Mouse (Mus musculus): ENCODE measurements at regions not wholly inside any gene's neighbourhood (a gene's known extent, or its start where the extent isn't known, plus 50 kb on each side); places are given as distances from the start of the nearest gene placed in this dataset.

- peaks cover under 1% of the 10 kb centered on the region; the same call in 1 of the 2 replicates for H3K4me1 ChIP-seq
- H3K4me2 ChIP-seq (replicated peaks): no peak overlapping the region
- H3K4me3 ChIP-seq: no peak overlapping the region
- no peaks in the 10 kb centered on the region for H3K9me3 ChIP-seq
- H3K36me3 ChIP-seq: no peaks in the 10 kb centered on the region
- 67% methylated on average over 5 of the region's 5 CpGs for WGBS
- no peak overlapping the region for H3K27ac ChIP-seq
- ATAC-seq (ENCODE audit: low FRiP score, low read depth): 0 out of 2 replicates have a peak, but pooled peaks have one; percentile 21
- H3K9ac ChIP-seq: no peak overlapping the region
- no peaks in the 10 kb centered on the region for H3K27me3 ChIP-seq (replicated peaks)
Measured at GRCm38 (mm10) chr4:81573771-81574170, 131.2 kb upstream of the Mpdz start.

DNA sequence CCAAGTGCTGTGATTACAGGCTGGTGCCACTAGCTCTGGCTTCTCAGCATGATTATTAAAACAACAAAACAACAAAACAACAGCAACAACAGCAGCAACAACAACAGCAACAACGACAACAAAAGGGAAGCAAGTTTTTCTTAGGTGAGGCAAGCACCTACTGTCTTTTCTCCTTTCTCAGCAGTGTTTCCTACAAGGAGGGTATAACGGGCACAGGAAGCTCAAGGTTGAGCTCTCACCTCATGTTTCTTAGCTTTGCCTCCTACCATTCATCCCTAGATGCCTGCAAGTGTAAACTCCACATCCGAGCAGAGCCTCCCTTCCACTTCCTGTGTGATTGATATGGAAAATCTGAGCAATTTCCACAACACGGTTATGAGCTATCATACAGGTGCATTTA lies 128.1 kb upstream of the Mpdz start:
- no peaks in the 10 kb centered on the region for H3K36me3 ChIP-seq
- H3K9ac ChIP-seq: no peak overlapping the region
- no peak for ATAC-seq (ENCODE audit: low FRiP score, low read depth)
- H3K9me3 ChIP-seq: no peaks in the 10 kb centered on the region
- H3K4me2 ChIP-seq (replicated peaks): no peak overlapping the region
- H3K4me3 ChIP-seq: no peak overlapping the region
- H3K4me1 ChIP-seq: peaks cover 5% of the 10 kb centered on the region; the same call in 1 of the 2 replicates
- H3K27me3 ChIP-seq (replicated peaks): no peaks in the 10 kb centered on the region
- 83% methylated on average over 4 of the region's 4 CpGs for WGBS
- no peak overlapping the region for H3K27ac ChIP-seq

GRCm38 (mm10) chr4:81569531-81569930 lies 126.9 kb upstream of the Mpdz start:
- Histone ChIP-seq H3K4me1 (peaks cover 5% of the 10 kb centered on the region; the same call in 1 of the 2 replicates), H3K4me2 (replicated peaks) (no peak overlapping the region), H3K4me3 (no peak overlapping the region), H3K36me3 (no peaks in the 10 kb centered on the region), H3K27me3 (replicated peaks) (no peaks in the 10 kb centered on the region), H3K9ac (no peak overlapping the region), H3K27ac (no peak overlapping the region), H3K9me3 (no peaks in the 10 kb centered on the region)
- no peak for ATAC-seq (ENCODE audit: low FRiP score, low read depth)
- 71% methylated on average over 3 of the region's 3 CpGs for WGBS

GRCm38 (mm10) chr4:81568404-81568803 lies 125.8 kb upstream of the Mpdz start:
- Histone ChIP-seq H3K27ac (no peak overlapping the region), H3K4me3 (no peak overlapping the region), H3K27me3 (replicated peaks) (no peaks in the 10 kb centered on the region), H3K9ac (no peak overlapping the region), H3K36me3 (no peaks in the 10 kb centered on the region), H3K4me2 (replicated peaks) (no peak overlapping the region), H3K9me3 (no peaks in the 10 kb centered on the region), H3K4me1 (peaks cover 5% of the 10 kb centered on the region; the same call in 1 of the 2 replicates)
- WGBS: 58% methylated on average over 6 of the region's 6 CpGs
- peak; percentile 46; the same call in 1 of the 2 replicates for ATAC-seq (ENCODE audit: low FRiP score, low read depth)

GRCm38 (mm10) chr4:81567928-81568327 lies 125.3 kb upstream of the Mpdz start:
- WGBS: 17% methylated on average over 5 of the region's 5 CpGs
- ATAC-seq (ENCODE audit: low FRiP score, low read depth): peak; percentile 100
- no peaks in the 10 kb centered on the region for H3K36me3 ChIP-seq
- no peak overlapping the region for H3K9ac ChIP-seq
- no peak overlapping the region for H3K27ac ChIP-seq
- H3K4me1 ChIP-seq: peaks cover 5% of the 10 kb centered on the region; the same call in 1 of the 2 replicates
- H3K4me3 ChIP-seq: no peak overlapping the region
- no peaks in the 10 kb centered on the region for H3K9me3 ChIP-seq
- H3K27me3 ChIP-seq (replicated peaks): no peaks in the 10 kb centered on the region
- H3K4me2 ChIP-seq (replicated peaks): no peak overlapping the region

- H3K4me1 ChIP-seq: peaks cover 8% of the 10 kb centered on the region; the same call in 1 of the 2 replicates
- WGBS: 57% methylated on average over 11 of the region's 11 CpGs
- H3K9ac ChIP-seq: no peak overlapping the region
- H3K4me3 ChIP-seq: no peak overlapping the region
- no peak overlapping the region for H3K4me2 ChIP-seq (replicated peaks)
- no peaks in the 10 kb centered on the region for H3K9me3 ChIP-seq
- no peaks in the 10 kb centered on the region for H3K27me3 ChIP-seq (replicated peaks)
- no peak for ATAC-seq (ENCODE audit: low FRiP score, low read depth)
- H3K27ac ChIP-seq: no peak overlapping the region
- no peaks in the 10 kb centered on the region for H3K36me3 ChIP-seq
Measured at GRCm38 (mm10) chr4:81566526-81566925, 123.9 kb upstream of the Mpdz start.

- WGBS: 84% methylated on average over 21 of the region's 21 CpGs
- Histone ChIP-seq H3K4me2 (replicated peaks) (no peak overlapping the region), H3K4me3 (no peak overlapping the region), H3K36me3 (no peaks in the 10 kb centered on the region), H3K27ac (no peak overlapping the region), H3K4me1 (peaks cover 14% of the 10 kb centered on the region), H3K9me3 (no peaks in the 10 kb centered on the region), H3K9ac (no peak overlapping the region), H3K27me3 (replicated peaks) (no peaks in the 10 kb centered on the region)
- ATAC-seq (ENCODE audit: low FRiP score, low read depth): no peak
Measured at GRCm38 (mm10) chr4:81565422-81566395, 123.1 kb upstream of the Mpdz start.

DNA sequence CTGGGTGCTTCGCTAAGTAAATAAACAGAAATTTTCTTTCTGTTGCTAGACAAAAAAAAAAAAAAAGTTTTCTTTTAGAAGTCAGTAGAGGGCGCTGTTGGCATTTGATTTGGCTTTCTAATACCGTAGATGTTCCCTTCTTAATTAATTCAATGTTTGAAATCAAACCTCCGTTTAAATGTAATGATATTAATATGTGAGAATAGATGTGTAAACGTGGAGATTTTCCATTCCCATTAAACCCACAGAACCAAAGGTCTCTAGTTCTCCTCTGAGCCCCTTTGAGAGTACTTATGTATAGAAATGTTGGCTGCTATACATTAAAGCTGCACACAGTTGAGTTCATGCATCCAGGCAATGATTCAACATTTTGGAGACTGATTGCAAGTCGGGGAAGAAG lies 121.8 kb upstream of the Mpdz start:
- Histone ChIP-seq H3K4me3 (no peak overlapping the region), H3K4me2 (replicated peaks) (0 out of 2 replicates have a peak overlapping the region, but pooled peaks have one; percentile 37), H3K4me1 (peaks cover 14% of the 10 kb centered on the region), H3K27me3 (replicated peaks) (no peaks in the 10 kb centered on the region), H3K9me3 (no peaks in the 10 kb centered on the region), H3K27ac (no peak overlapping the region), H3K36me3 (no peaks in the 10 kb centered on the region), H3K9ac (no peak overlapping the region)
- WGBS: 7% methylated on average over 6 of the region's 6 CpGs
- no peak for ATAC-seq (ENCODE audit: low FRiP score, low read depth)

DNA sequence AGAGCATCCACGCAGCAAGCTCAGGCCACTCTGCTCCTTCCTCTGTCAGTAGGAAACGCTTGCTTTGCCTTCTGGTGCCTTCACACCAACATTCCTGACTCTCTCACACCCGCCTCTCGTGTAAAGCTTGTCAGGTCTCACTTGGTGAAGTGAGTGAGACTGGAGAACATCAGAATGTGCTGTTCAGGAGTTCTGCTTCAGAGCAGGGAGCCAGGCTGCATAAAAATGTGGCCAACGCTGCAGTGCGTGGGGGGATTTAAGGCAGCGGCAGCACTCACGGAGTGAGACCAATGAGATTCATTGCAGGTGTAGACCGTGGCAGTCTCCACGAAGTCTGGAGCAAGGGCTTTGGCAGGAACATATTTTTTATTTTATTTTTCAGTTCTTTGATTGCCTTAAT lies 121.0 kb upstream of the Mpdz start:
- H3K36me3 ChIP-seq: no peaks in the 10 kb centered on the region
- H3K27ac ChIP-seq: no peak overlapping the region
- no peak overlapping the region for H3K4me2 ChIP-seq (replicated peaks)
- H3K4me3 ChIP-seq: no peak overlapping the region
- no peaks in the 10 kb centered on the region for H3K9me3 ChIP-seq
- H3K27me3 ChIP-seq (replicated peaks): no peaks in the 10 kb centered on the region
- 52% methylated on average over 10 of the region's 10 CpGs for WGBS
- no peak for ATAC-seq (ENCODE audit: low FRiP score, low read depth)
- peaks cover 14% of the 10 kb centered on the region for H3K4me1 ChIP-seq
- peak overlapping the region; percentile 17; the same call in 1 of the 2 replicates for H3K9ac ChIP-seq

GRCm38 (mm10) chr4:81561453-81561852 lies 118.8 kb upstream of the Mpdz start:
- H3K36me3 ChIP-seq: no peaks in the 10 kb centered on the region
- H3K4me1 ChIP-seq: peaks cover 10% of the 10 kb centered on the region
- H3K9ac ChIP-seq: no peak overlapping the region
- H3K4me3 ChIP-seq: no peak overlapping the region
- H3K9me3 ChIP-seq: no peaks in the 10 kb centered on the region
- no peak overlapping the region for H3K4me2 ChIP-seq (replicated peaks)
- 41% methylated on average over 4 of the region's 4 CpGs for WGBS
- H3K27me3 ChIP-seq (replicated peaks): no peaks in the 10 kb centered on the region
- H3K27ac ChIP-seq: no peak overlapping the region
- ATAC-seq (ENCODE audit: low FRiP score, low read depth): no peak

DNA sequence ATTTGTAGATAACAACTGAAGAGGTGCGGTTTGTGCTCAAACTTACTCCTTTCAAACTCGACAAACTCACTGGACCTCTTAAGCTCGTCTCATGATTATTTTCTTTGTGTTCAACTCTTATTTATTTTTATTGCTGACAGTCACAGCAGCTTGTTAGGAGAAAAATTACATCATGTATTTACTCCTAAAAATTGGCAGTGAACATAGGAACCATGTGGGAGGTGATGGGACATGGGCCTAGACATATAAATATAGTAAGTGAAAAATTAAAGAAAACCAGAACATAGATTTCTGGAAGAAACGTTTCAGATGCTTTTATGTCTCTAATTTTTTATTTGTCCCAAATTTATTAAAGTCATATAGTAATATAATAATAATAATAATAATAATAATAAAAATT lies 108.2 kb upstream of the Mpdz start:
- 88% methylated on average over 4 of the region's 4 CpGs for WGBS
- no peaks in the 10 kb centered on the region for H3K36me3 ChIP-seq

DNA sequence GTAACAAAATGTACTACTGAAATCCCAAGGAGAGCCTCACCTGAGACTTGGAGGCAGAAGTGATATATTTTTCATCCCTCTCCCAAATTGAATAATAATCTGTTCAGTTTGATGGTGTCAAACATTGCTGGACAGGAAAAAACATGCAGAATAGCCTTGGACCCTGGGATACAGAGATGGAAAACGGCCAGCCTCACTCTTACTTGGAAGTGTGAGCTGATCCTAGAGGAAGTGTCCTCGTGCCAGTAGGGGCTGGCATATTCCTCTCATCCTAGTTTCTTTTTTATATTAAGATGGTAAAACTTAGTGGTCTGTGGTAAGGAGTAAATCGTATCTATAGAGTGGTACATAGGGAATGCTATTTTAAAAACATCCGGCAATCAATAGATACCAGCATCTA lies 107.6 kb upstream of the Mpdz start:
- H3K9ac ChIP-seq: no peak overlapping the region
- H3K27ac ChIP-seq: no peak overlapping the region
- no peak for ATAC-seq (ENCODE audit: low FRiP score, low read depth)
- no peaks in the 10 kb centered on the region for H3K27me3 ChIP-seq (replicated peaks)
- no peak overlapping the region for H3K4me2 ChIP-seq (replicated peaks)
- H3K4me1 ChIP-seq: no peaks in the 10 kb centered on the region
- 91% methylated on average over 4 of the region's 4 CpGs for WGBS
- H3K36me3 ChIP-seq: no peaks in the 10 kb centered on the region
- H3K4me3 ChIP-seq: no peak overlapping the region
- no peaks in the 10 kb centered on the region for H3K9me3 ChIP-seq

More for the DNA sequence above, 108.2 kb upstream of the Mpdz start:
- no peaks in the 10 kb centered on the region for H3K4me1 ChIP-seq
- ATAC-seq (ENCODE audit: low FRiP score, low read depth): no peak
- no peak overlapping the region for H3K27ac ChIP-seq
- no peak overlapping the region for H3K9ac ChIP-seq
- no peaks in the 10 kb centered on the region for H3K9me3 ChIP-seq
- no peak overlapping the region for H3K4me2 ChIP-seq (replicated peaks)
- H3K4me3 ChIP-seq: no peak overlapping the region
- H3K27me3 ChIP-seq (replicated peaks): no peaks in the 10 kb centered on the region
